Mouse (Mus musculus) Muller cell, postnatal 12 days (primary cell): ENCODE data around the gene Adcy3.

Experiments used
- DNase-seq: peaks from one replicate; pipeline ENCODE4 v3.0.0-alpha.2; 2015; ENCODE audit errors: inconsistent ontology term

Adcy3 gene

GRCm38 (mm10) chr12:4180507-4180906 is 47.6 kb downstream of the Adcy3 start:
- DNase-seq = no peak

- DNase-seq = no peak
Observed at GRCm38 (mm10) chr12:4184648-4185047, 51.7 kb downstream of the Adcy3 start.

- peak; percentile 88 for DNase-seq
Observed at GRCm38 (mm10) chr12:4188171-4189059, 55.5 kb downstream of the Adcy3 start.

GRCm38 (mm10) chr12:4189060-4189447 is 56.2 kb downstream of the Adcy3 start:
- DNase-seq = no peak

- DNase-seq = no peak
Observed at GRCm38 (mm10) chr12:4192514-4192913, 59.6 kb downstream of the Adcy3 start.

GRCm38 (mm10) chr12:4193025-4193740 is 60.3 kb downstream of the Adcy3 start:
- DNase-seq = peak; percentile 41

- no peak for DNase-seq
Observed at GRCm38 (mm10) chr12:4194643-4195042, 61.7 kb downstream of the Adcy3 start.

GRCm38 (mm10) chr12:4198702-4199101 is 65.8 kb downstream of the Adcy3 start:
- DNase-seq = no peak

GRCm38 (mm10) chr12:4199271-4199670 is 66.4 kb downstream of the Adcy3 start:
- DNase-seq = no peak

GRCm38 (mm10) chr12:4201454-4202200 is 68.7 kb downstream of the Adcy3 start:
- no peak for DNase-seq

GRCm38 (mm10) chr12:4202206-4202605 is 69.3 kb downstream of the Adcy3 start:
- DNase-seq = no peak

GRCm38 (mm10) chr12:4206106-4206505 is 73.2 kb downstream of the Adcy3 start:
- DNase-seq = no peak

- DNase-seq = peak; percentile 25
Observed at GRCm38 (mm10) chr12:4208405-4209133, 75.7 kb downstream of the Adcy3 start.

- DNase-seq = no peak
Observed at GRCm38 (mm10) chr12:4209196-4209595, 76.3 kb downstream of the Adcy3 start.

- DNase-seq = no peak
Observed at GRCm38 (mm10) chr12:4211174-4211573, 78.3 kb downstream of the Adcy3 start.

GRCm38 (mm10) chr12:4212908-4213307 is 80.0 kb downstream of the Adcy3 start:
- no peak for DNase-seq

- DNase-seq = no peak
Observed at GRCm38 (mm10) chr12:4230156-4230555, 97.3 kb downstream of the Adcy3 start.

- no peak for DNase-seq
Observed at GRCm38 (mm10) chr12:4232777-4233176, 99.9 kb downstream of the Adcy3 start.

GRCm38 (mm10) chr12:4233572-4234508 is 100.9 kb downstream of the Adcy3 start, which contains the start of the genes Ptrhd1 and Cenpo:
TSS of gene Ptrhd1 (plus strand) at chr12:4234027.
TSS of gene Cenpo (minus strand) at chr12:4234294.
- DNase-seq = peak; percentile 99

GRCm38 (mm10) chr12:4237481-4237880 is 104.6 kb downstream of the Adcy3 start:
- DNase-seq = no peak
